Mouse (Mus musculus) effector memory CD4-positive, alpha-beta T cell, adult 7 months (primary cell): Measurements from ENCODE around the gene Stxbp1. TPM values are rescaled to one million over a fixed set of nuclear protein-coding genes. Genes with fewer than 3 reads are reported as not detected.

ENCODE experiments used
- polyA plus RNA-seq: library from polyadenylated mRNA; unstranded; fragments of 100-300 nt; shearing (Covaris generic); gene quantifications from one replicate; pipeline ENCODE4 v1.2.1, GENCODE M21; 2017

The Stxbp1 gene
- polyA plus RNA-seq, result 9.4 TPM

GRCm38 (mm10) chr2:32846805-32847467 is at the start of gene Stxbp1:
Gene Stxbp1 (minus strand): TSS chr2:32847245.

GRCm38 (mm10) chr2:32875675-32876489 is 28.8 kb upstream of the Stxbp1 start, which contains the start of gene Fam129b:
Gene Fam129b (plus strand): TSS chr2:32876114.

GRCm38 (mm10) chr2:32784048-32784681 is 62.9 kb downstream of the Stxbp1 start, which contains the start of gene Cfap157:
Gene Cfap157 (minus strand): TSS chr2:32784428.

GRCm38 (mm10) chr2:32775359-32776074 is 71.5 kb downstream of the Stxbp1 start, which contains the start of the genes Ttc16 and Ptrh1:
Gene Ttc16 (minus strand): TSS chr2:32775633.
Gene Ptrh1 (plus strand): TSS chr2:32775786.

GRCm38 (mm10) chr2:32757056-32757845 is 89.8 kb downstream of the Stxbp1 start, which contains the start of gene Tor2a:
Gene Tor2a (plus strand): TSS chr2:32757234.

GRCm38 (mm10) chr2:32740916-32741272 is 106.2 kb downstream of the Stxbp1 start, which contains the start of gene 6330409D20Rik:
Gene 6330409D20Rik (minus strand): TSS chr2:32741016.

Other genes starting within 250 kb of the Stxbp1 start
- gene St6galnac6, start 247.5 kb downstream of the Stxbp1 start, polyA plus RNA-seq, result 3.2 TPM
- 0.24 TPM for gene Ak1, start 225.5 kb downstream of the Stxbp1 start, polyA plus RNA-seq
- gene Eng, start 200.7 kb downstream of the Stxbp1 start, polyA plus RNA-seq, result 0.27 TPM
- 15.5 TPM for gene Fpgs, start 143.1 kb downstream of the Stxbp1 start, polyA plus RNA-seq
- 136 TPM for gene Cdk9, start 134.2 kb downstream of the Stxbp1 start, polyA plus RNA-seq
- gene Sh2d3c, start 126.2 kb downstream of the Stxbp1 start, polyA plus RNA-seq, result 69.8 TPM
- gene 6330409D20Rik, start 106.2 kb downstream of the Stxbp1 start, polyA plus RNA-seq, result not detected
- gene Tor2a, start 90.0 kb downstream of the Stxbp1 start, polyA plus RNA-seq, result 43.6 TPM
- gene Ttc16, start 71.6 kb downstream of the Stxbp1 start, polyA plus RNA-seq, result 1.5 TPM
- 8.0 TPM for gene Ptrh1, start 71.5 kb downstream of the Stxbp1 start, polyA plus RNA-seq
- not detected for gene Cfap157, start 62.8 kb downstream of the Stxbp1 start, polyA plus RNA-seq
- 1.8 TPM for gene Fam129b, start 28.9 kb upstream of the Stxbp1 start, polyA plus RNA-seq
- gene Rpl12, start 114.3 kb upstream of the Stxbp1 start, polyA plus RNA-seq, result 40.5 TPM
- gene Lrsam1, start 114.4 kb upstream of the Stxbp1 start, polyA plus RNA-seq, result 4.8 TPM
- 15.2 TPM for gene Slc2a8, start 134.8 kb upstream of the Stxbp1 start, polyA plus RNA-seq